Mouse (Mus musculus) myocyte (in vitro differentiated cells): ENCODE results near the gene Hdac9.

Experiments
- POLR2A ChIP-seq: IDR thresholded peaks from one replicate; pipeline ENCODE4 v1.6.1; 2011; ENCODE audit warnings: low read depth, mild to moderate bottlenecking, control low read depth, moderate library complexity; ENCODE audit not compliant: insufficient read length
- SRF ChIP-seq: IDR thresholded peaks from one replicate; pipeline ENCODE4 v1.6.1; 2011; ENCODE audit warnings: low read depth; ENCODE audit not compliant: control insufficient read depth, insufficient read length

- TF ChIP-seq POLR2A (no peak), SRF (no peak)
Measured at GRCm38 (mm10) chr12:34664758-34665157, 252.1 kb downstream of the Hdac9 start.
